Mouse (Mus musculus): Measurements from ENCODE around the gene Tns1. TPM values are rescaled to one million over a fixed set of nuclear protein-coding genes. Genes with fewer than 3 reads are reported as not detected.
A peak's percentile ranks its signal among the peaks of the same experiment; 100 is the strongest.
"Not testable (repeated sequence)": the region's sequence is repeated elsewhere in the genome, so short reads cannot be mapped to it uniquely, and the experiment has no call there.

Tns1 gene
- total RNA-seq, 2 experiments from 2014 or later = 636 to 666 TPM

DNA sequence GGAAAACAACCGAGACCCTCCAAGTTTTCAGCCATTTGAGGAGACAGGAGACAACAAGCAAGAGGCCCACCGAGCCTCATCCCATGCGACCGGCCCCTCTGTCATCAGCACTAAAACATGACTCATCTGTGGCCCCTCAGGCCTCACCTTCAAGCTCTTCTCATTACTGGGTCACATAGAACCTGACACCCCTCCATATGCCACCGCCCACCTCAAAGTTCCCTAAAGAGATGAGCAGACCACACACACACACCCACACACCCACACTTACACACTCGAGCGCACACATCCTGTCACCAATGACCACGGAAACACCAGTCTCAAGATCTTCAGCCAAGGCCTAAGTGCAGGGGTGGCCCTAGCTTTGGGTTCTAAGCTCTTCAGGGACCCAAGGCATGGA is 213.5 kb downstream of the Tns1 start:
- peak in 1 of 2 experiments; percentile 7 for DNase-seq

DNA sequence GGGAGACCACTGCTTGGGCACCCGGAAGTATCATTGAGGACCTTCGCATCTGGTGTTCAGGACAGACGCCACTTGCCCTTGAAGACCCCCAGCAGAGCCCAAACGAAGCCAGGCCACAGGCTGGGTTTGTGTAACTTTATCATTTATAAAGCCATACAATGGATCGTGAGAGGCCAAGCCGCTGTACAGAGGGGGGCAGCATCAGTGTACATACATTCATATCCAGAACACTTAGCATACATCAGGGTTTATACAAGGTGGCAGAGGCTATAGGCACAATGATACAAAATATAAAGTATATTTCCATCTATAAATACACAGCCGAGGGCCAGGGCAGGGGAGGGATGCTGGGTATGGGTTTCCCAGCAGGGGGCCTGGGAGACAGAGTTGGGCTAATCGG is 214.1 kb downstream of the Tns1 start:
- no peak for DNase-seq

- peak; percentile 9 to 27 for DNase-seq
Observed at GRCm38 (mm10) chr1:73909191-73909983, 214.9 kb downstream of the Tns1 start.

DNA sequence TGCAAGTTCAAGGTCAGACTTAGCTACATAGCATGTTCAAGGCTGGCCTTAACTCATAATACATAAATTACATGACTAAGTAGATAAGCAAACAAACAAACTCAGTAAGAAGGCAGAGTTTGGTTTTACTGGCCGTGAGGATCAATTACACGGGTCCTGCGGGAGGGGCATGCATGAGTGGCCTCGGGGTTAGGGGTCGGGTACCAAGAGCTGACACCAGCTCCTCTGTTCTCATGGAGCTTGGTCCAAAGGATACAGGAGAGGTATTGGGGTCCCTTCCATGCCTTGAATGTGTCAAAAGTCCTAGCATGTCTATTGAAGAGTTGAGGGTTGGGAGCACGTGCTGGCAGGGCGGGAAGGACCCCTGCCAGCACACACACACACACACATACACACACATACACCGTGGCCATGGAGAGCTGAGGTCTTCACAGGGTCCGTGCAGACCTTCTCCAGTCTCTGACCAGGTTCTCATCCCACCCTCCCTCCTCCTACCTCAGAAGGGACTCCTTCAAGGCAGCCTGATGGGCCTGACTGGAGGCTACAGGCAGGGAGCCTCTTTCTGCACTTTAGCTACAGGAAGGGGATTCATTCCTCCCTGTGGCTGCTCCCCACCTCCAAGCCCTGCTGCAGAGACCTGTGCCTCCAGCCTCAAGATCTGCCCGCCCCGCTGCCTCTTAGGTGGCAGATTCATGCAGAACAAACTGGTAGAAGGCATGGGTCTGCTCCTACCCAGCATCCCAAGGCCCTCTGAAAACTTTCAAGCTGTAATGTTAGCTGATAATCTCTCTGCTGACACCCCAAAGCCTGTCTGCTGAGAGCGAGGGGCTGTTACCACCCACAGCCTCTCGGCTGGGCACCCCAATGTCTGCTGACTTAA is 215.9 kb downstream of the Tns1 start:
- DNase-seq = peak; percentile 8 to 25

GRCm38 (mm10) chr1:73907166-73907565 is 217.1 kb downstream of the Tns1 start:
- no peak for DNase-seq

- DNase-seq = peak; percentile 41 to 48
Observed at GRCm38 (mm10) chr1:73906376-73906775, 217.9 kb downstream of the Tns1 start.

- peak; percentile 4 to 32 for DNase-seq
Observed at GRCm38 (mm10) chr1:73905811-73906190, 218.4 kb downstream of the Tns1 start.

GRCm38 (mm10) chr1:73905111-73905810 is 219.0 kb downstream of the Tns1 start:
- DNase-seq = peak in 1 of 2 experiments; percentile 15

GRCm38 (mm10) chr1:73904641-73905040 is 219.6 kb downstream of the Tns1 start:
- DNase-seq = no peak

DNA sequence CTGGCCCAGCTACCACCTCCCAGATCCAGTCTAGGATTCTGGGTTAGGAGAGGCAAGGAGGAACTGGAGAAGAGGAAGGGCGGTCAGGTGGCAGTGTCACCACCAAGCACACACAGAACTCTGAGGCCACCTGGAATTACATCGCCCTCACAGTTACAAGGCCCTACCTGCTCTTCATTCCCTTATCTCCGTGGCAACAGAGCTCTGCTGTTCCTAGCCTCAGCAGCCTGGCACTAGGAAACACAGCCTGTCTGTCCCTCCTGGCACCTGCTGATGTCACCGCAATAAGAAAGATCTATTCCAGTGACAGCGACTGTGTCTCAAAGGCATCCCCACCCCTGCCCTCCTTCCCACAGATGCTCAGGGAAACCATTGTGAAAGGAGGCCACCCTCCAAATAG is 221.2 kb downstream of the Tns1 start:
- peak in 1 of 2 experiments; percentile 0 for DNase-seq

DNA sequence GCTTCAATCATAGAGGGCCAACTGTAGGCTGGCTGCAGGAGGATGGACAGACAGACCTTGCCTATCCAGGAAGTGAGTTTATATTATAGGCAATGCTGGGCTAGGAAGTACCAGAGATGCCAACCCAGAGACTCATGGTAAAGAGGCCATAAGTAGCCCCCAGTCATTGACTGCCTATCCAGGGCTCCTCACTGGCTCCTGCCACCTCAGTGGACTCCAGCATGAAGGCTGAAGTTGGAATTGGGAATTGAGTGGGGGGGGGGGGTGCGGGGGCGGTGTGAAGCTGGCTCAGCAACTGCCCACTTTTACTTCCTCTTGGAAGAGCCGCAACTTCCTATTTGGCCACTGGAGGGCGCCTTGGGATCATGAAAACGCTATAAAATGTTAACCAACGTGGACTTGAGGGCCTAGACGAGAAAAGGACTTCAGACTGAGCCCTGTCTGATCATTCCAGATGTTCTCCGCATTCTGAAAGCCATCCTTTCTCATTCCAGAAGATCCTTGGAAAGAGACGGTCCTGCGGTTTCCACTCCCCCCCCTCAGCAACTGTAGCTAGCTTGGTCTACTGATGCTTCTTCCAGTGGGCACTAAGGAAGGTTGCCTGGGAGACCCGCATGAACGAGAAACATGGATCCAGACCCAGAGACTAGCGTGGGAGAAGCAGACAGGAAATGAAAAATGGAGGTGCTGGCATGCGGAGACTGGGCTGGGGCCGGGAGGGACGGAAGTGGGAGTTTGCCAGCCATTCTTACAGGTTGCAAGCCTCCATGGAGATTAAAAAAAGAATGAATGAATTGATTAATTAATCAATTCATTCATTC is 221.9 kb downstream of the Tns1 start:
- peak; percentile 74 to 90 for DNase-seq

- peak; percentile 74 to 86 for DNase-seq
Observed at GRCm38 (mm10) chr1:73901496-73901899, 222.8 kb downstream of the Tns1 start.

DNA sequence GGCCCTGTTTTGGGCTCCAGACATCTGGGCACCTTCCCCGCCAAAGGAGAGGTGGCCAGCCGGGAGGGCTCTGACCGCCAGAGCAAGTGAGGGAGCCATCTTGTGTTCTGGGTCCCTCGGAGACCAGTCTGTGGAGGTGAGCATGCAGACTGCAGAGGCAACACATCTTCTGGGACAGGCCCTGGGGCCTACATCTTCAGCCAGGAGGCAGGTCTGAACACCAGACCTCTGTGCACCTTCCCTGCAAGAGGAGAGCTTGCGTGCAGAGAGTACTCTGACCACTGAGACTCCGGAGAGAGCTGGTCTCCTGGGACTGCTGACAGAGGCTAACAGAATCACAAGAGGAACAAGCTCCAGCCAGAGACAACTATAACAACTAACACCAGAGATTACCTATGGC is 228.8 kb downstream of the Tns1 start:
- not testable (repeated sequence) for DNase-seq

DNA sequence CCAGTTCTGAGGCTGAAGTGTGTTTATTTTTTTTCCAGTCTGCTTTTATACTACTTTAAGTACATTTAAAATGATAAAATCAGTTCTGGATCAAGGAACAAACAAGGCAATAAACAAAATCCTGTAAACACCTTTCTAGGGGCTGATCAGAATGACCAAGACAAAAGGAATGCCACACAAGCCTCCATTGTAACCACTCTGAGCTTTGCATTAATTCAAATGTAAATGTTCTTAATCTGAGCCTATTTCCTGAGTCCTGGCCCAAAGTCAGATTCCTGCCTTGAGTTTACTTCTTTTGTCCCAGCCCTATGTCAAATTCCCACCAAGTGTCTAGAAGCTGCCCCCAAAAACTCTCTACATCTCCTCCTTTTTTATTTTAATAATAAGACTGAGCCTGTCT is 243.5 kb downstream of the Tns1 start:
- DNase-seq = no peak

DNA sequence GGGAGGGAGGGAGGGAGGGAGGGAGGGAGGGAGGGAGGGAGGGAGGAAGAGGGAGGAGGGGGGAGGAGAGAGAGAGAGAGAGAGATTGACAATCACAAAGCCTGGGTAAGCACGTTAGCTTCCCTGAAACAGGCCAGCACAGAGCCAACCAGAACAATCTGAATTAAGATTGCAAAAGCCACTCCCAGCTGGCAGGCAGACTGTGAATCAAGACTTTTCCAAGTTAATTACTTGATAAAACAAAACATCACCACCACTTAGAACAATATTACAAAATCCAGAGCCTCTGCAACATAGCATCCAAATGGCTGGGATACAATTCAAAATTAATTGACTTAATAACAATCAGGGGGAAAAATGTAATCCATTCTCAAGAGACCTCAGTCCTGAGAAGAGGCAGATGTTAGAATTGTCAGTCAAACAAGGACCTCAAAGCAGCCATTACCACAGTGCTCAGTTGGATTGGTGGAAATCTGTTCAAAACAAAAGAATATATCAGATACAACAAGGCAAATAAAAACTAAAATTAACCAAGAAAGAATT is 248.5 kb downstream of the Tns1 start:
- peak; percentile 22 to 45 for DNase-seq

- no peak for DNase-seq
Observed at GRCm38 (mm10) chr1:73864314-73864713, 259.9 kb downstream of the Tns1 start.

DNA sequence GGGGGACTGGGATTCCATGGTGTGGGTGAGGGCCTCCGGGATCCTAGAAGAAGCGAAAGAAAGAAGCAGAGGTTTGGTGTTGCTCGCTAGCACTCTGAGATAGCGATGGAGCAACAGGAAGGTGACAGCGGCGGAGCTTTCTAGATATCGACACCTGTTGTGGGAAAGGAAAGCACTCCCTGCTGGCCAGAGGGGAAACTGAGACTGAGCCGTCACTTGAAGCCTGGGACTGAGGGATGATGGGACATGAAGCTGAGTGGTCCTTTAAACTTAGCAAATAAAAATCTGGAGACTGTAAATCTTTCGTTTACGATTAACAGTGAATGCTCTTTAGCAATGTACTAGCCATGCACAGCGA is 261.2 kb downstream of the Tns1 start:
- no peak for DNase-seq

- peak; percentile 25 to 42 for DNase-seq
Observed at GRCm38 (mm10) chr1:73862323-73863073, 261.8 kb downstream of the Tns1 start.

- DNase-seq = no peak
Observed at GRCm38 (mm10) chr1:73860421-73860820, 263.8 kb downstream of the Tns1 start.

All from heart, adult 18-20 months (tissue).